Mouse (Mus musculus) liver, embryonic 11.5 days (tissue): Measurements from ENCODE around the gene Zfp3. TPM values are rescaled to one million over a fixed set of nuclear protein-coding genes. Genes with fewer than 3 reads are reported as not detected.
"Not testable (repeated sequence)": the region's sequence is repeated elsewhere in the genome, so short reads cannot be mapped to it uniquely, and the experiment has no call there.

ENCODE experiments used
- ATAC-seq: fragments of 200-750 bp; cut with Nextera tagmentation; replicated peaks from 2 replicates; pipeline ENCODE4 v1.8.0; 2017; ENCODE audit warnings: moderate number of reproducible peaks, mild to moderate bottlenecking, moderate TSS enrichment, moderate library complexity; ENCODE audit not compliant: low FRiP score
- DNase-seq: peaks from one replicate; pipeline ENCODE4 v3.0.0-alpha.2; 2017; ENCODE audit warnings: low spot score
- H3K27ac ChIP-seq: fragments of 300-500 bp; sonication (generic); 2 replicates; pipeline ENCODE4 v1.5.1; 2014; ENCODE audit warnings: mild to moderate bottlenecking, low read depth, low read length, control low read depth
- H3K27me3 ChIP-seq: fragments of 300-500 bp; sonication (generic); replicated peaks from 2 replicates; pipeline ENCODE4 v1.6.1; 2014; ENCODE audit warnings: low read length, mixed read lengths; ENCODE audit not compliant: control insufficient read depth, insufficient read depth
- H3K36me3 ChIP-seq: fragments of 300-500 bp; sonication (generic); 2 replicates; pipeline ENCODE4 v1.6.1; 2014; ENCODE audit warnings: mild to moderate bottlenecking, low read length, moderate library complexity, mixed read lengths; ENCODE audit not compliant: control insufficient read depth, insufficient read depth
- H3K4me1 ChIP-seq: fragments of 300-500 bp; sonication (generic); replicated peaks from 2 replicates; pipeline ENCODE4 v1.6.1; 2014; ENCODE audit warnings: low read length, mixed read lengths; ENCODE audit not compliant: control insufficient read depth, insufficient read depth
- H3K4me2 ChIP-seq: fragments of 300-500 bp; sonication (generic); 2 replicates; pipeline ENCODE4 v1.6.1; 2014; ENCODE audit warnings: mild to moderate bottlenecking, control low read depth, moderate library complexity
- H3K4me3 ChIP-seq: fragments of 300-500 bp; sonication (generic); 2 replicates; pipeline ENCODE4 v1.5.1; 2014; ENCODE audit warnings: low read depth, low read length, control low read depth
- H3K9ac ChIP-seq: fragments of 300-500 bp; sonication (generic); 2 replicates; pipeline ENCODE4 v1.6.1; 2014; ENCODE audit warnings: low read depth, low read length, control low read depth
- H3K9me3 ChIP-seq: fragments of 300-500 bp; sonication (generic); 2 replicates; pipeline ENCODE4 v1.6.1; 2016; ENCODE audit warnings: low read length, inconsistent platforms, mixed read lengths; ENCODE audit not compliant: control insufficient read depth
- WGBS: fragments of 180-500 bp; shearing (Covaris S2); extraction: QIAGEN DNeasy Blood & Tissue Kit; methylation state at CpG from one replicate; pipeline ENCODE4 v1.1.7; 2014; 5-methylcytosine and 5-hydroxymethylcytosine counted together
- polyA plus RNA-seq: library from polyadenylated mRNA; unstranded; fragments of >200 nt; fragmentation: Nextera tagmentation; extraction: Ambion mirVana; gene quantifications from 2 replicates; pipeline ENCODE4 v1.2.1, GENCODE M21; 2014

Gene Zfp3
- polyA plus RNA-seq, 1 experiment from 2014 or later = 4.0 TPM

- no peak overlapping the region for H3K27ac ChIP-seq
- no peaks in the 10 kb centered on the region for H3K27me3 ChIP-seq
- no peaks in the 10 kb centered on the region for H3K9me3 ChIP-seq
- H3K4me2 ChIP-seq = no peak overlapping the region; the same call in 1 of the 2 replicates
- H3K4me1 ChIP-seq = peaks cover 5% of the 10 kb centered on the region; the same call in 1 of the 2 replicates
- peaks cover 3% of the 10 kb centered on the region; the same call in 1 of the 2 replicates for H3K36me3 ChIP-seq
- 64% methylated on average over 16 of the region's 16 CpGs for WGBS
- no peak overlapping the region for H3K4me3 ChIP-seq
- ATAC-seq (no peak), DNase-seq (no peak)
- no peak overlapping the region for H3K9ac ChIP-seq
These were observed 1.9 kb downstream of the Zfp3 start for GRCm38 (mm10) chr11:70765776-70766445.

- Histone ChIP-seq H3K9me3 (no peaks in the 10 kb centered on the region), H3K4me3 (no peak overlapping the region), H3K9ac (no peak overlapping the region), H3K4me1 (no peaks in the 10 kb centered on the region), H3K36me3 (peaks cover 18% of the 10 kb centered on the region), H3K4me2 (no peak overlapping the region), H3K27ac (no peak overlapping the region), H3K27me3 (no peaks in the 10 kb centered on the region)
- ATAC-seq (no peak), DNase-seq (no peak)
- WGBS = 74% methylated on average over 3 of the region's 3 CpGs
These were observed 6.8 kb downstream of the Zfp3 start for GRCm38 (mm10) chr11:70770804-70771203.

GRCm38 (mm10) chr11:70776830-70777571 lies 13.0 kb downstream of the Zfp3 start:
- H3K27ac ChIP-seq = no peak overlapping the region
- peaks cover 3% of the 10 kb centered on the region for H3K4me1 ChIP-seq
- H3K27me3 ChIP-seq = no peaks in the 10 kb centered on the region
- ATAC-seq = peak; percentile 82
- peak overlapping the region; percentile 14; the same call in 1 of the 2 replicates for H3K4me2 ChIP-seq
- DNase-seq = peak; percentile 62
- peaks cover 7% of the 10 kb centered on the region for H3K36me3 ChIP-seq
- 28% methylated on average over 17 of the region's 17 CpGs for WGBS
- H3K9me3 ChIP-seq = no peaks in the 10 kb centered on the region
- no peak overlapping the region for H3K9ac ChIP-seq
- H3K4me3 ChIP-seq = no peak overlapping the region

GRCm38 (mm10) chr11:70777634-70778033 lies 13.6 kb downstream of the Zfp3 start:
- no peaks in the 10 kb centered on the region for H3K27me3 ChIP-seq
- no peak overlapping the region for H3K4me3 ChIP-seq
- DNase-seq (no peak), ATAC-seq (no peak)
- peaks cover 3% of the 10 kb centered on the region for H3K4me1 ChIP-seq
- H3K9me3 ChIP-seq = no peaks in the 10 kb centered on the region
- peaks cover under 1% of the 10 kb centered on the region; the same call in 1 of the 2 replicates for H3K36me3 ChIP-seq
- H3K4me2 ChIP-seq = no peak overlapping the region
- H3K9ac ChIP-seq = no peak overlapping the region
- no peak overlapping the region for H3K27ac ChIP-seq
- WGBS = 65% methylated on average over 6 of the region's 6 CpGs

GRCm38 (mm10) chr11:70778058-70778457 lies 14.0 kb downstream of the Zfp3 start:
- not testable (repeated sequence) for H3K27ac ChIP-seq, H3K4me1 ChIP-seq, H3K4me2 ChIP-seq, H3K27me3 ChIP-seq, H3K9ac ChIP-seq, DNase-seq, H3K36me3 ChIP-seq, ATAC-seq, H3K4me3 ChIP-seq, H3K9me3 ChIP-seq
- 30% methylated on average over 6 of the region's 6 CpGs for WGBS

GRCm38 (mm10) chr11:70785908-70786307 lies 21.9 kb downstream of the Zfp3 start:
- Histone ChIP-seq H3K36me3 (no peaks in the 10 kb centered on the region), H3K4me2 (no peak overlapping the region), H3K4me3 (no peak overlapping the region), H3K9me3 (no peaks in the 10 kb centered on the region), H3K9ac (no peak overlapping the region), H3K27ac (no peak overlapping the region), H3K27me3 (no peaks in the 10 kb centered on the region), H3K4me1 (no peaks in the 10 kb centered on the region)
- 56% methylated on average over 2 of the region's 2 CpGs for WGBS
- ATAC-seq (no peak), DNase-seq (no peak)

- Histone ChIP-seq H3K9ac (no peak overlapping the region), H3K27ac (no peak overlapping the region), H3K9me3 (no peaks in the 10 kb centered on the region), H3K4me3 (no peak overlapping the region), H3K4me1 (no peaks in the 10 kb centered on the region), H3K4me2 (no peak overlapping the region), H3K27me3 (no peaks in the 10 kb centered on the region), H3K36me3 (no peaks in the 10 kb centered on the region)
- ATAC-seq = no peak
- WGBS = 51% methylated on average over 11 of the region's 11 CpGs
- DNase-seq = no peak
These were observed 23.0 kb downstream of the Zfp3 start for GRCm38 (mm10) chr11:70787052-70787451.

- H3K9ac ChIP-seq = no peak overlapping the region
- H3K9me3 ChIP-seq = no peaks in the 10 kb centered on the region
- H3K36me3 ChIP-seq = no peaks in the 10 kb centered on the region
- ATAC-seq (no peak), DNase-seq (no peak)
- H3K4me2 ChIP-seq = no peak overlapping the region
- H3K27me3 ChIP-seq = no peaks in the 10 kb centered on the region
- no peaks in the 10 kb centered on the region for H3K4me1 ChIP-seq
- no peak overlapping the region for H3K27ac ChIP-seq
- 79% methylated on average over 10 of the region's 10 CpGs for WGBS
- no peak overlapping the region for H3K4me3 ChIP-seq
These were observed 25.1 kb downstream of the Zfp3 start for GRCm38 (mm10) chr11:70788972-70789655.
